Mouse (Mus musculus) testis, adult 2 months (tissue): Measurements from ENCODE around the gene Hadh.

Experiments used
- CTCF ChIP-seq: fragments of 200-500 bp; IDR thresholded peaks from 2 replicates; pipeline ENCODE4 v1.5.1; 2012; ENCODE audit warnings: low read depth, mild to moderate bottlenecking, inconsistent platforms, low read length, moderate library complexity; ENCODE audit not compliant: control insufficient read depth, insufficient read depth, insufficient replicate concordance
- POLR2A ChIP-seq: fragments of 200-500 bp; IDR thresholded peaks from 2 replicates; pipeline ENCODE4 v1.6.1; 2012; ENCODE audit warnings: low read depth, mild to moderate bottlenecking, inconsistent platforms, low read length, moderate library complexity; ENCODE audit not compliant: control insufficient read depth

DNA sequence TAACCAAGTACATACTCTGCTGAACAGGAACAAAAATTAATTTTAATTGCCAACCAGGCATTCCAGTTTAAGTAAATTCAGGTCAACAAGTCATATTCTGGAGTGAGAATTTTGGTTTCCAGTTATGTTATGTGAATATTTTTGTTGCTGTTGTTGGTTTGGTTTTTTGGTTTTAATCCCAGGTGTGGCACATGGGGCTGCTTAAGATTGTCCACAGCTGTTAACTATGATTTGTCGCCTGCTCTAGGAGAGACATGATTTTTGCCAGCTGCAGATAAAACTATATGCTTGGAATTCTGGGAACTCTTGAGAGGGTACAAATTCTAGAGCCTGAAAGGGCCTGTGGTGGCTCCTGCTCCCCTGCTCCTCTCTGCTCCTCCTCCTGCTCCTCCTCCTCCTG lies 45.2 kb upstream of the Hadh start:
- TF ChIP-seq POLR2A (no peak), CTCF (no peak)
